Mouse (Mus musculus) bone marrow macrophage, adult 2 months (primary cell): ENCODE data around the gene Myo10. TPM values are rescaled to one million over a fixed set of nuclear protein-coding genes. Genes with fewer than 3 reads are reported as not detected.

Source experiments
- H3K27ac ChIP-seq: 2 replicates; pipeline ENCODE4 v1.5.1; 2012; ENCODE audit warnings: low read depth, low read length; ENCODE audit not compliant: insufficient read depth
- H3K4me1 ChIP-seq: 2 replicates; pipeline ENCODE4 v1.6.1; 2012; ENCODE audit warnings: low read length; ENCODE audit not compliant: control insufficient read depth, insufficient read depth
- H3K4me3 ChIP-seq: 2 replicates; pipeline ENCODE4 v1.5.1; 2012; ENCODE audit warnings: mild to moderate bottlenecking, low read length, moderate library complexity; ENCODE audit not compliant: insufficient read depth
- CTCF ChIP-seq: IDR thresholded peaks from 2 replicates; pipeline ENCODE4 v1.5.1; 2012; ENCODE audit warnings: low read depth, mild to moderate bottlenecking, low read length, moderate library complexity
- POLR2A ChIP-seq: IDR thresholded peaks from 2 replicates; pipeline ENCODE4 v1.6.1; 2012; ENCODE audit warnings: mild to moderate bottlenecking, low read depth, low read length, borderline replicate concordance
- polyA plus RNA-seq: library from polyadenylated mRNA; stranded (reverse); fragments of >200 nt; gene quantifications from 2 replicates; pipeline ENCODE4 v1.2.4, GENCODE M21; 2012; ENCODE audit not compliant: missing spikeins, insufficient read depth, insufficient read length

The Myo10 gene
- polyA plus RNA-seq, 1 experiment, result 17.2 TPM

- no peak overlapping the region for H3K4me3 ChIP-seq
- H3K27ac ChIP-seq, result no peak overlapping the region
- TF ChIP-seq CTCF, result no peak
Observed at GRCm38 (mm10) chr15:25688424-25689283, 66.3 kb downstream of the Myo10 start.

GRCm38 (mm10) chr15:25689477-25689876 lies 67.2 kb downstream of the Myo10 start:
- peaks cover 14% of the 10 kb centered on the region for H3K4me1 ChIP-seq
- no peak overlapping the region for H3K27ac ChIP-seq
- TF ChIP-seq CTCF (no peak), POLR2A (no peak)
- no peak overlapping the region for H3K4me3 ChIP-seq

More at GRCm38 (mm10) chr15:25688424-25689283, 66.3 kb downstream of the Myo10 start:
- H3K4me1 ChIP-seq, result peaks cover 14% of the 10 kb centered on the region

- Histone ChIP-seq H3K4me3 (no peak overlapping the region), H3K4me1 (peaks cover 14% of the 10 kb centered on the region), H3K27ac (no peak overlapping the region)
- TF ChIP-seq POLR2A, result no peak
- TF ChIP-seq CTCF, result no peak
Observed at GRCm38 (mm10) chr15:25690066-25690745, 67.9 kb downstream of the Myo10 start.

GRCm38 (mm10) chr15:25690746-25691105 lies 68.4 kb downstream of the Myo10 start:
- H3K4me1 ChIP-seq, result peaks cover 14% of the 10 kb centered on the region
- H3K27ac ChIP-seq, result no peak overlapping the region
- H3K4me3 ChIP-seq, result no peak overlapping the region
- TF ChIP-seq POLR2A (no peak), CTCF (no peak)

GRCm38 (mm10) chr15:25692254-25692950 lies 70.1 kb downstream of the Myo10 start:
- no peak overlapping the region for H3K27ac ChIP-seq
- TF ChIP-seq CTCF (no peak), POLR2A (no peak)
- peaks cover 14% of the 10 kb centered on the region for H3K4me1 ChIP-seq
- H3K4me3 ChIP-seq, result no peak overlapping the region

GRCm38 (mm10) chr15:25693708-25694107 lies 71.4 kb downstream of the Myo10 start:
- peaks cover 20% of the 10 kb centered on the region for H3K4me1 ChIP-seq
- no peak overlapping the region for H3K27ac ChIP-seq
- TF ChIP-seq POLR2A, result no peak
- TF ChIP-seq CTCF, result no peak
- H3K4me3 ChIP-seq, result no peak overlapping the region

GRCm38 (mm10) chr15:25694749-25695148 lies 72.4 kb downstream of the Myo10 start:
- Histone ChIP-seq H3K4me3 (no peak overlapping the region), H3K4me1 (peaks cover 26% of the 10 kb centered on the region)
- no peak for TF ChIP-seq CTCF
- no peak for TF ChIP-seq POLR2A

GRCm38 (mm10) chr15:25695253-25695652 lies 72.9 kb downstream of the Myo10 start:
- TF ChIP-seq POLR2A (no peak), CTCF (no peak)
- Histone ChIP-seq H3K4me1 (peaks cover 21% of the 10 kb centered on the region), H3K27ac (no peak overlapping the region), H3K4me3 (no peak overlapping the region)

More at GRCm38 (mm10) chr15:25694749-25695148, 72.4 kb downstream of the Myo10 start:
- H3K27ac ChIP-seq, result no peak overlapping the region

- TF ChIP-seq POLR2A (no peak), CTCF (no peak)
- Histone ChIP-seq H3K4me1 (peaks cover 18% of the 10 kb centered on the region), H3K27ac (no peak overlapping the region), H3K4me3 (no peak overlapping the region)
Observed at GRCm38 (mm10) chr15:25695883-25696282, 73.6 kb downstream of the Myo10 start.
